Mouse (Mus musculus) thymus, postnatal 0 days (tissue): ENCODE measurements around the gene Dock10. TPM values are rescaled to one million over a fixed set of nuclear protein-coding genes. Genes with fewer than 3 reads are reported as not detected.
"Not testable (repeated sequence)": the region's sequence is repeated elsewhere in the genome, so short reads cannot be mapped to it uniquely, and the experiment has no call there.

Experiments
- DNase-seq: peaks from one replicate; pipeline ENCODE4 v3.0.0-alpha.2; 2015; ENCODE audit warnings: low spot score
- polyA plus RNA-seq: library from polyadenylated mRNA; unstranded; fragments of >200 nt; fragmentation: Nextera tagmentation; extraction: Ambion mirVana; gene quantifications from 2 replicates; pipeline ENCODE4 v1.2.1, GENCODE M21; 2015

Dock10 gene
- 21.9 and 28.5 TPM in 2 replicates for polyA plus RNA-seq

GRCm38 (mm10) chr1:80757977-80758797, at the start of gene Dock10:
Gene Dock10, minus strand, starts transcription at chr1:80758527.
- peak; percentile 81 for DNase-seq

GRCm38 (mm10) chr1:80806835-80807398, 48.6 kb upstream of the Dock10 start:
- DNase-seq, result no peak

GRCm38 (mm10) chr1:80802023-80802422, 43.7 kb upstream of the Dock10 start:
- DNase-seq, result no peak

DNA sequence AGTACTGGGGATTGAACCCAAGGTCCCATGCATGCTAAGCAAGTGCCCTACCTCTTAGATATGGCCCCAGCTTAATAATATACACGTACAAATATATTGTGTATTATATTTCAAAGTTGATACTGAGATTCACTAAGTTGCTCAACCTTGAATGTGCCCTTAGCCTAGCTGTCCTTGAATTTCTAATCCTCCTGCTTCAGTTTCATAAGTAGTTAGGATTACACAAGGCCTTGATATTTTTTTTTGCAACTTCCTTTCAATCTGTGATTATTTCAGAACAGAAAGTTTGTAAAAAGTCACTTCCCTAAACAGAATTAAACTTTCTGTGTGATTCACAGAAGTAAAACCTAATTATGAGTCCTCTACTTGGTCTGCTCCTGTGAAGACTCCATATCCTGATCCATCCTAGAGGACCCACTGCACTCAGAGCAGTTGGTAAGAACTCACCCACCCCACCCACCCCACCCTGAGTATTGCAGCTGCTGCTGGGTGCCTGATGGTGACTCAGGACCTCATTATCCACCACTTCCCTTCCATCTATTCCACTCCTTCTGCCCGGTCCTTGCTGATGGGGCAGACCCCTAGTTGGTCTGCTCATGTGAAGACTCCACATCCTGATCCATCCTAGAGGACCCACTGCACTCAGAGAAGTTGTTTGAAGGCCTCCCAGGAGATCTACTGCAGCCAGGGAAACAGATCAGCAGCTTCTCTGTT, 26.9 kb upstream of the Dock10 start:
- DNase-seq, result no peak

DNA sequence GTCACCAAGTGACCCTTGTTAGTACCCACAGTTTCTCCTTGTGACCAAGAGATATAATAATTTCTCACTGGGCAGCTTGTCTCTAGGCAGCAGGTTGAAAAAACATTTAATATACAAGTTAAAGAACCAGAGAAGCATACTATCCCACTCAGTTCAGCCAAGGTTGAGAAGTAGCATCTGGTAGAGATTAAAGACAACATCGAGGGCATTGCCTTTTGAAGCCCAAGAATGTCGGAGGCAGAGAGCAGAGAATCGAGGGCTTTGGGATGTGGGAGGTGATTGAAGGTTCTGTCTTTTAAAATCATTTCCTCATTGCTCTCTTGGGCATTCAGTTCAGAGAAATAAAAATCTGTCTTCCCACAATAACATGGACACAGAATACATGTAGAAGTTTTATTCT, 25.8 kb upstream of the Dock10 start:
- DNase-seq, result no peak

DNA sequence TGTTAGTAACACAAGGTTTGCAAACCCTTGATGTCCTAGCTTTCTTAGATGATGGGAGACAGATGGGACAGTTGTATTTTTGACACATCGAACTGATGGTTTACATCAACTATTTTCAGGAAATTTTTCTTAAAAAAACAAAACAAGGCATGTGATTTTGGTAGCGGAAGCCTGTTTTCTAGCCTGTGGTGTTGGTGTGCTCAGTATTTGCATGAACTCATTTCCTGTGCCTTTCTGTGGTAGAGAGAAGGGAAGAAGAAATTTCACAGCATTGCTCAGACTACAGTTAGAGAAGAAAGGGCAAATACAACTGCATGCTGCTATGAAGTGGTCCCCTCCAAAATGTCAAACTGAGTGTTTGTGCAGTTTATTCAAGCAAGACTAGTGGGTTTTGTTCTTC, 7.2 kb upstream of the Dock10 start:
- peak; percentile 67 for DNase-seq

- no peak for DNase-seq
Measured at GRCm38 (mm10) chr1:80763042-80763950, 5.0 kb upstream of the Dock10 start.

GRCm38 (mm10) chr1:80758798-80759184, 464 bp upstream of the Dock10 start:
- DNase-seq, result no peak

DNA sequence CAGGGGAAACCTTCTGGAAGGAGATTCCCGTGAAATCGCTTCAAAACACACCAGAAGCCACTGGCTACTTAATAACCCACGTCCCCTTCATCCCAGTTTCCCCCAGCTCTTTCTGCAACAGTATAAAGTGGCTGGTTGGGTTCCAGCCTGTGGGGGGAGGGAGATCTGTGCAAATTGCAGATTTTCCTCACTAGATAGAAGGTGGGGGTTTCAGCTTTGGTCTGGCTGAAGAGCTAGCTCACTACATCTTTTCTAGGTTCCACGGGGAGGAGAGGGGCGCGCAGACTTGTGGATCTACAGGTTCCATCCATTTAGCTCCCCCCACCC, 714 bp downstream of the Dock10 start:
- DNase-seq, result peak; percentile 6

- DNase-seq, result peak; percentile 54
Measured at GRCm38 (mm10) chr1:80756824-80757649, 1.3 kb downstream of the Dock10 start.

- no peak for DNase-seq
Measured at GRCm38 (mm10) chr1:80756060-80756439, 2.3 kb downstream of the Dock10 start.

- peak; percentile 37 for DNase-seq
Measured at GRCm38 (mm10) chr1:80755296-80756059, 2.8 kb downstream of the Dock10 start.

DNA sequence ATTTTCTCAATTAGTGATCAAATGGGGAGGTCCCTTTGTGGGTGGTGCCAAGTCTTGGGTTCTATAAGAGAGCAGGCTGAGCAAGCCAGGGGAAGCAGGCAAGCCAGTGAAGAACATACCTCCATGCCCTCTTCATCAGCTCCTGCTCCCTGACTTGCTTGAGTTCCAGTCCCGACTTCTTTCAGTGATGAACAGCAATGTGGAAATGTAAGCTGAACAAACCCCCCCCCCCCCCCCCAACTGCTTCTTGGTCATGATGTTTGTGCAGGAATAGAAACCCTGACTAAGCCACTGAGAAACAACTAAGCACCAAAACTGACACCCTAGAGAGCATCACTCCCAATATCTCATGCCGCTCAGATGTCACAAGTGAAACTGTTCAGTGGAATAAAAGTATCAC, 9.2 kb downstream of the Dock10 start:
- DNase-seq, result not testable (repeated sequence)

DNA sequence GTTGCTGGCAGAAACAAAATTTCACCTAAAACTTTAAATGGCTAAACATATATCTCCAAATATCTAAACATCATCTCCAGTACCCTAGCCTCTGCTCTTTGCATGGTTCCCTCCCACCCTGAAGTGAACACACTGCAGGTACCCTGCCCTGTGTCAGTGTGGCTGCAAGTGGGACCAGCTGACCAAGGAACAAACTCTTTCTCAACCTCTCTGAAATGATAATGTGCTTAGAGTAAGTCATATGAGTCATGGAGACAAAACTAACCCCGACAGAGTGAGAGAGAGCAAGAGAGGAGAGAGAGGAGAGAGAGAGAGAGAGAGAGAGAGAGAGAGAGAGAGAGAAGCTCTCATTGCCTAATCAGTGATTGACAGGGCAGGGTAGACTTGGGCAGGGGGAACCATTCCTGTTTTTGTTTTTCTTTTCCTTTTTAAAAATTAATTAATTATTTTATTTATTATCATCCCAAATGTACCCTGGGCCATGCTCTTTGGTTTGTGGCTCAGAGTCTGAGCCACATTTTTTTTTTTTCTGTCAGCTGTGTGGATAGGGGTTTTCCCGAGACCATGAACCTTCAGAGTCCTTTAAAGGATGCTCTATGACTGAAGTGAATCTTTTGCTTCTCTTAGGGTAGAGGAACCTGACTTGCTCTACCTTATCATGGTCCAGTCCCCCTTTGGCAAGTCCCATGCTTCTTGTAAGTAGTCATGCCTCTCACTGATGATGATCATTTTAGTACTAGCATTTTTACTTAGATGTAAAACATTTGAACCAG, 11.4 kb downstream of the Dock10 start:
- no peak for DNase-seq

DNA sequence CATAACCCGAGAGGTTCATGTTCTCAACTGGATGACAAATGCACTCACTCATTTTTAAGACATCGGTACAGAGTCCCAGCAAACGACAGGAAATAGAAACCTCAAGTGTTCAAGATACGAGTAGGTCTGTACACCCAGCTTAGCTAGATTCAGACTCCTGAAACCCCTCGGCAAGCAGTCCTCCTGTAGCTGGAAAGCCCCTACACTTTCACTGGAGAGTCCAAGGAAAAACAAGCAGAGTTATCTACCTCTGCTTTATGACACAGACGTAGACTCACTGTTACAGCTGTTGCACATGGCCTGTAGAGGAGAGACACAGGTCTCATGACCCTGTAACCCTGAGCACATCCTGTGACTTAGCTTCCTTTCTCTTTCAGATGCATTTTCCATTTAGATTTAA, 12.1 kb downstream of the Dock10 start:
- DNase-seq, result peak; percentile 61

GRCm38 (mm10) chr1:80739472-80739871, 18.9 kb downstream of the Dock10 start:
- no peak for DNase-seq

DNA sequence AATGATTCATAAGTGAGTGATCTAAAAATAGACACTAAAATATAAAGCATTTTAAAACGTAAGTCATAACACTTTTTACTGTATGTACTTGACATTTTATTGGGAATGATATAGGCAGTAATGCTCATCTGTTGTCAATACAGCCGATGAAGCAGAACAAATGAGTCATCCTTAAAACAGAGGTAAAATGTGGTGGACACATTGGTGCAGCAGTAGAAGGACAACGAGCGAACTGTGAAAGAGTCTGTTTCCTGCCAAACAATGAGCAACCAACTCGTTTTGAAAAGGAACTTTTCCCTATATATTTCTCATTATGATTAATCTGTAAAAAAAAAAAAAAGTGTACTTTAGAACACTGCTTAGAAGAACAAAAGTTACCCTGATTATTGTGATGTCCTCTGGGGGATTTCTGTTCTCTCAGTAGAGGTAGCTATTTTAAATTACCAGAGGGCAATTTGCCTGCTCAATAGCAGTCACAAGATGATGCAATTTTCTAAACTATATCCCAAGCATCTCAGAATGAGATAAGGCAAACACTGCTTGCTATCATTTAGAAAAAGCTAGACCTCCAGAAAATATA, 20.4 kb downstream of the Dock10 start:
- no peak for DNase-seq

DNA sequence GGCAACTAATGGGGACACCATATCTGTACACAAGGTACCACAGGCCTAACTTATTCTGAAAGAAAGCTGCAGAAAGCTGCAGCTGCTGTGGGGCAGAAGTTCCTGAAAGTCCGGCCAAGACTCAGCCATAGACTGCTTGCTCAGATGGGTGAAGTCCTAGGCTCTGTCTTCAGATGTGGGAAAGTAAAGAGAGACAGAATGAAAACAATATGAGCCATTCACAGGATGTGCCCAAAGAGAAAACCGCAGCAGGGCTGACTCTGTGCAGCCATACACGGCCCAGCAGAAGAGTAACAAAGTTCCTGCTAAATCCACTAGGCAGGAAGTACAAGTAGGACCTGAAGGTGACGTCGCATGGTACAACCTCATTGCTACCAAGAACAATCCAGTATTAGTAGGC, 27.7 kb downstream of the Dock10 start:
- peak; percentile 23 for DNase-seq

- no peak for DNase-seq
Measured at GRCm38 (mm10) chr1:80730174-80730573, 28.2 kb downstream of the Dock10 start.
